ENCODE assay signal across 8 mouse cellular contexts in genomic region chr3:57575660-57576055, GRCm38 (mm10). TPM values are rescaled to one million over a fixed set of nuclear protein-coding genes. Genes with fewer than 3 reads are reported as not detected.
DNase-seq lines count a peak whose midpoint lies in the region; ATAC-seq and TF ChIP-seq lines count a peak whose summit lies in the region.

Gene Wwtr1, minus strand, starts transcription at chr3:57575910.

- no peaks in the 10 kb centered on the region for H3K27me3 ChIP-seq in ES-Bruce4 (ENCODE audit: control insufficient read depth, insufficient read depth, low read length, poor library complexity, severe bottlenecking)
- 0 out of 2 replicates have a peak, but pooled peaks cover 3% of the 10 kb centered on the region for H3K27me3 ChIP-seq in forebrain, postnatal 0 days (ENCODE audit: insufficient read depth, low read length)

- peak within 1 kb of the TSS; percentile 76 for H3K4me3 ChIP-seq in ES-Bruce4 (ENCODE audit: low read depth, low read length)
- peak within 1 kb of the TSS; percentile 57 for H3K4me3 ChIP-seq in forebrain, postnatal 0 days (ENCODE audit: low read depth, low read length)
- H3K4me3 ChIP-seq in layer of hippocampus, adult 2 months = peak within 1 kb of the TSS; percentile 73
- H3K4me3 ChIP-seq in lung, adult 2 months (replicated peaks; ENCODE audit: extremely low read depth, low read depth, low read length) = peak within 1 kb of the TSS; percentile 85

- H3K9me3 ChIP-seq in ES-Bruce4 (replicated peaks; ENCODE audit: control insufficient read depth, insufficient read depth, low read length, poor library complexity, severe bottlenecking) = no peaks in the 10 kb centered on the region
- no peaks in the 10 kb centered on the region for H3K9me3 ChIP-seq in forebrain, postnatal 0 days (ENCODE audit: low read length)

- peak; percentile 80 for ATAC-seq in forebrain, postnatal 0 days

- WGBS in forebrain, postnatal 0 days = under 1% methylated on average over 36 of the region's 36 CpGs
- WGBS in lung, adult 2 months = under 1% methylated on average over 36 of the region's 36 CpGs

- no peak for TF ChIP-seq POLR2A in ES-Bruce4 (IDR thresholded peaks at IDR 0.05; ENCODE audit: insufficient read depth, low read length)
- TF ChIP-seq POLR2A in lung, adult 2 months (IDR thresholded peaks at IDR 0.05; ENCODE audit: borderline replicate concordance, extremely low read depth, low read depth, low read length) = peak; percentile 93

- peak within 1 kb of the TSS; percentile 86 for H3K9ac ChIP-seq in ES-Bruce4 (ENCODE audit: low read depth, poor library complexity, severe bottlenecking)
- H3K9ac ChIP-seq in forebrain, postnatal 0 days = peak within 1 kb of the TSS; percentile 56

- intact Hi-C loops in heart, postnatal 14 days (cut with DNase I) = loop anchor here (1.0 to 5.0 kb wide), 3 partner anchors 37 to 105 kb away; no protein-coding TSS in a partner anchor

- peak; percentile 28 to 35 for DNase-seq in cerebellum, adult 18-20 months
- DNase-seq in forebrain, postnatal 0 days = peak; percentile 71
- peak; percentile 93 for DNase-seq in heart, postnatal 14 days
- peak; percentile 39 to 54 for DNase-seq in layer of hippocampus, adult 2 months (ENCODE audit: low spot score in 2 of 2)
- no peak for DNase-seq in lung, adult 2 months
- DNase-seq in ovary, postnatal 10 days (ENCODE audit: low spot score) = peak; percentile 78
- DNase-seq in thymus, postnatal 36 days = peak; percentile 2 to 11

- H3K4me2 ChIP-seq in forebrain, postnatal 0 days (ENCODE audit: low read depth) = peak within 1 kb of the TSS; percentile 97

- no peaks in the 10 kb centered on the region for H3K36me3 ChIP-seq in ES-Bruce4 (ENCODE audit: control insufficient read depth, insufficient read depth, low read length, poor library complexity, severe bottlenecking)
- H3K36me3 ChIP-seq in forebrain, postnatal 0 days (ENCODE audit: insufficient read depth) = no peaks in the 10 kb centered on the region

- peak within 1 kb of the TSS; percentile 76 for H3K27ac ChIP-seq in ES-Bruce4 (ENCODE audit: insufficient read depth, low read length)
- H3K27ac ChIP-seq in forebrain, postnatal 0 days (ENCODE audit: low read depth, low read length) = peak within 1 kb of the TSS; percentile 71
- peak within 1 kb of the TSS; percentile 79 for H3K27ac ChIP-seq in layer of hippocampus, adult 2 months

- H3K4me1 ChIP-seq in ES-Bruce4 (ENCODE audit: control insufficient read depth, insufficient read depth, low read length) = no peaks in the 10 kb centered on the region
- no peaks in the 10 kb centered on the region for H3K4me1 ChIP-seq in forebrain, postnatal 0 days (ENCODE audit: insufficient read depth)
- peaks cover 15% of the 10 kb centered on the region for H3K4me1 ChIP-seq in lung, adult 2 months (ENCODE audit: control insufficient read depth, insufficient read depth, low read length)

- TF ChIP-seq CTCF in ES-Bruce4 (IDR thresholded peaks at IDR 0.05; ENCODE audit: low read depth, low read length) = no peak
- no peak for TF ChIP-seq CTCF in forebrain, postnatal 0 days (IDR thresholded peaks at IDR 0.05; ENCODE audit: low read depth)
- no peak for TF ChIP-seq CTCF in layer of hippocampus, adult 2 months (conservative IDR thresholded peaks at IDR 0.05)
- no peak for TF ChIP-seq CTCF in lung, adult 2 months (IDR thresholded peaks at IDR 0.05; ENCODE audit: insufficient read depth, low read length)

- TF ChIP-seq EP300 in ES-Bruce4 (IDR thresholded peaks at IDR 0.05; ENCODE audit: insufficient read depth, low read depth, low read length) = no peak

RNA-seq across cellular contexts. Expression of gene Wwtr1, which starts in this region (rescaled TPM):
- 43.6 and 43.7 TPM in 2 replicates for polyA plus RNA-seq in ES-Bruce4 (2011; ENCODE audit: insufficient read depth, insufficient read length, low read depth, missing spikeins)
- 27.4 and 39.1 TPM in 2 replicates for total RNA-seq in forebrain, postnatal 0 days (2014; rRNA removed)
- polyA plus RNA-seq in forebrain, postnatal 0 days (2015; fragmentation: Nextera tagmentation; extraction: Ambion mirVana) = 11.7 and 12.1 TPM in 2 replicates
- total RNA-seq in heart, postnatal 14 days (2021) = 10 to 100 TPM; 65.6 to 75.2 TPM
- 10 to 100 TPM; 12.7 to 12.9 TPM for total RNA-seq in layer of hippocampus, adult 2 months (2021)
- polyA plus RNA-seq in lung, adult 2 months (2012; rRNA removed) = 55.7 and 58.7 TPM in 2 replicates
